Mouse (Mus musculus) stomach, embryonic 15.5 days (tissue): ENCODE measurements around the gene Cntn3. TPM values are rescaled to one million over a fixed set of nuclear protein-coding genes. Genes with fewer than 3 reads are reported as not detected.
A peak's percentile ranks its signal among the peaks of the same experiment; 100 is the strongest.
"Not testable (repeated sequence)": the region's sequence is repeated elsewhere in the genome, so short reads cannot be mapped to it uniquely, and the experiment has no call there.

Experiments
- ATAC-seq: fragments of 200-750 bp; cut with Nextera tagmentation; 2 replicates; pipeline ENCODE4 v1.8.0; 2017; ENCODE audit warnings: low read depth, moderate number of reproducible peaks, moderate TSS enrichment; ENCODE audit not compliant: insufficient read depth, low FRiP score
- H3K27ac ChIP-seq: fragments of 300-500 bp; sonication (generic); 2 replicates; pipeline ENCODE4 v1.5.1; 2015; ENCODE audit warnings: mild to moderate bottlenecking, inconsistent platforms
- H3K27me3 ChIP-seq: fragments of 300-500 bp; sonication (generic); replicated peaks from 2 replicates; pipeline ENCODE4 v1.6.1; 2015; ENCODE audit warnings: inconsistent platforms
- H3K36me3 ChIP-seq: fragments of 300-500 bp; sonication (generic); 2 replicates; pipeline ENCODE4 v1.6.1; 2015; ENCODE audit warnings: inconsistent platforms
- H3K4me1 ChIP-seq: fragments of 300-500 bp; sonication (generic); 2 replicates; pipeline ENCODE4 v1.6.1; 2015; ENCODE audit warnings: inconsistent platforms
- H3K4me2 ChIP-seq: fragments of 300-500 bp; sonication (generic); 2 replicates; pipeline ENCODE4 v1.6.1; 2015; ENCODE audit warnings: mild to moderate bottlenecking, inconsistent platforms
- H3K4me3 ChIP-seq: fragments of 300-500 bp; sonication (generic); replicated peaks from 2 replicates; pipeline ENCODE4 v1.5.1; 2015; ENCODE audit warnings: inconsistent platforms
- H3K9ac ChIP-seq: fragments of 300-500 bp; sonication (generic); 2 replicates; pipeline ENCODE4 v1.6.1; 2015; ENCODE audit warnings: inconsistent platforms
- H3K9me3 ChIP-seq: fragments of 300-500 bp; sonication (generic); 2 replicates; pipeline ENCODE4 v1.6.1; 2016; ENCODE audit warnings: inconsistent platforms
- WGBS: fragments of 180-500 bp; shearing (Covaris S2); methylation state at CpG from one replicate; pipeline ENCODE4 v1.1.7; 2015; 5-methylcytosine and 5-hydroxymethylcytosine counted together
- polyA plus RNA-seq: library from polyadenylated mRNA; unstranded; fragments of >200 nt; fragmentation: Nextera tagmentation; extraction: Ambion mirVana; gene quantifications from 2 replicates; pipeline ENCODE4 v1.2.1, GENCODE M21; 2015

Gene Cntn3
- polyA plus RNA-seq = 2.3 and 2.9 TPM in 2 replicates

GRCm38 (mm10) chr6:102573001-102573400, at the start of gene Cntn3:
Gene Cntn3 (minus strand): TSS chr6:102573101.
- not testable (repeated sequence) for H3K27ac ChIP-seq, ATAC-seq, H3K27me3 ChIP-seq, H3K4me1 ChIP-seq, H3K36me3 ChIP-seq, H3K9ac ChIP-seq, H3K4me3 ChIP-seq, H3K4me2 ChIP-seq, H3K9me3 ChIP-seq
- 98% methylated on average over 6 of the region's 20 CpGs for WGBS

- 67% methylated on average over 2 of the region's 2 CpGs for WGBS
- ATAC-seq = no peak
- no peak overlapping the region for H3K4me3 ChIP-seq
These were observed 27.9 kb upstream of the Cntn3 start for GRCm38 (mm10) chr6:102600773-102601172.

GRCm38 (mm10) chr6:102597756-102598155, 24.9 kb upstream of the Cntn3 start:
- no peak overlapping the region for H3K9ac ChIP-seq
- H3K9me3 ChIP-seq = no peaks in the 10 kb centered on the region
- no peak for ATAC-seq
- 53% methylated on average over 2 of the region's 2 CpGs for WGBS
- H3K4me2 ChIP-seq = no peak overlapping the region
- no peak overlapping the region for H3K4me3 ChIP-seq
- H3K27ac ChIP-seq = no peak overlapping the region
- H3K4me1 ChIP-seq = no peaks in the 10 kb centered on the region
- H3K27me3 ChIP-seq = no peaks in the 10 kb centered on the region
- no peaks in the 10 kb centered on the region for H3K36me3 ChIP-seq

More at GRCm38 (mm10) chr6:102600773-102601172, 27.9 kb upstream of the Cntn3 start:
- no peaks in the 10 kb centered on the region for H3K4me1 ChIP-seq
- H3K36me3 ChIP-seq = no peaks in the 10 kb centered on the region
- H3K27me3 ChIP-seq = no peaks in the 10 kb centered on the region
- H3K27ac ChIP-seq = no peak overlapping the region
- no peak overlapping the region for H3K9ac ChIP-seq
- no peak overlapping the region for H3K4me2 ChIP-seq
- H3K9me3 ChIP-seq = no peaks in the 10 kb centered on the region

GRCm38 (mm10) chr6:102590151-102590550, 17.2 kb upstream of the Cntn3 start:
- Histone ChIP-seq H3K4me2 (no peak overlapping the region), H3K9ac (no peak overlapping the region), H3K4me3 (no peak overlapping the region), H3K9me3 (no peaks in the 10 kb centered on the region), H3K27me3 (no peaks in the 10 kb centered on the region), H3K4me1 (no peaks in the 10 kb centered on the region), H3K27ac (no peak overlapping the region), H3K36me3 (no peaks in the 10 kb centered on the region)
- WGBS = 90% methylated on average over 4 of the region's 4 CpGs
- ATAC-seq = no peak

- Histone ChIP-seq H3K9ac (no peak overlapping the region), H3K4me2 (no peak overlapping the region), H3K9me3 (no peaks in the 10 kb centered on the region), H3K4me1 (no peaks in the 10 kb centered on the region), H3K4me3 (no peak overlapping the region), H3K36me3 (no peaks in the 10 kb centered on the region), H3K27ac (no peak overlapping the region), H3K27me3 (no peaks in the 10 kb centered on the region)
- ATAC-seq = no peak
- WGBS = 24% methylated on average over 4 of the region's 4 CpGs
These were observed 16.4 kb upstream of the Cntn3 start for GRCm38 (mm10) chr6:102589311-102589710.

GRCm38 (mm10) chr6:102586056-102586455, 13.2 kb upstream of the Cntn3 start:
- no peaks in the 10 kb centered on the region for H3K9me3 ChIP-seq
- H3K4me3 ChIP-seq = no peak overlapping the region
- H3K4me1 ChIP-seq = no peaks in the 10 kb centered on the region
- no peak overlapping the region for H3K4me2 ChIP-seq
- no peaks in the 10 kb centered on the region for H3K36me3 ChIP-seq
- ATAC-seq = no peak
- no peak overlapping the region for H3K9ac ChIP-seq
- no peak overlapping the region for H3K27ac ChIP-seq
- H3K27me3 ChIP-seq = no peaks in the 10 kb centered on the region

GRCm38 (mm10) chr6:102583578-102583977, 10.7 kb upstream of the Cntn3 start:
- H3K36me3 ChIP-seq = no peaks in the 10 kb centered on the region
- H3K27me3 ChIP-seq = no peaks in the 10 kb centered on the region
- ATAC-seq = no peak
- no peak overlapping the region for H3K27ac ChIP-seq
- 82% methylated on average over 2 of the region's 2 CpGs for WGBS
- H3K9ac ChIP-seq = no peak overlapping the region
- H3K4me1 ChIP-seq = no peaks in the 10 kb centered on the region
- H3K9me3 ChIP-seq = no peaks in the 10 kb centered on the region
- H3K4me2 ChIP-seq = no peak overlapping the region
- no peak overlapping the region for H3K4me3 ChIP-seq

- Histone ChIP-seq H3K9ac (no peak overlapping the region), H3K4me3 (no peak overlapping the region), H3K27ac (no peak overlapping the region), H3K27me3 (no peaks in the 10 kb centered on the region; the same call in 1 of the 2 replicates), H3K4me2 (no peak overlapping the region), H3K4me1 (peaks cover 5% of the 10 kb centered on the region; the same call in 1 of the 2 replicates), H3K9me3 (no peaks in the 10 kb centered on the region), H3K36me3 (no peaks in the 10 kb centered on the region)
- no peak for ATAC-seq
- 57% methylated on average over 1 of the region's 1 CpGs for WGBS
These were observed 5.4 kb downstream of the Cntn3 start for GRCm38 (mm10) chr6:102567496-102567895.

GRCm38 (mm10) chr6:102565228-102565627, 7.7 kb downstream of the Cntn3 start:
- no peaks in the 10 kb centered on the region for H3K9me3 ChIP-seq
- no peak for ATAC-seq
- 97% methylated on average over 1 of the region's 1 CpGs for WGBS

GRCm38 (mm10) chr6:102564011-102564731, 8.7 kb downstream of the Cntn3 start:
- H3K9ac ChIP-seq = 0 out of 2 replicates have a peak overlapping the region, but pooled peaks have one; percentile 34
- under 1% methylated on average over 58 of the region's 63 CpGs for WGBS

More at GRCm38 (mm10) chr6:102565228-102565627, 7.7 kb downstream of the Cntn3 start:
- Histone ChIP-seq H3K27me3 (no peaks in the 10 kb centered on the region; the same call in 1 of the 2 replicates), H3K9ac (no peak overlapping the region), H3K4me3 (no peak overlapping the region), H3K27ac (no peak overlapping the region), H3K36me3 (no peaks in the 10 kb centered on the region), H3K4me1 (peaks cover 5% of the 10 kb centered on the region; the same call in 1 of the 2 replicates), H3K4me2 (no peak overlapping the region)

GRCm38 (mm10) chr6:102563431-102563830, 9.5 kb downstream of the Cntn3 start:
- H3K9me3 ChIP-seq = no peaks in the 10 kb centered on the region
- peak overlapping the region; percentile 96 for H3K4me2 ChIP-seq
- WGBS = 4% methylated on average over 7 of the region's 7 CpGs
- H3K27me3 ChIP-seq = no peaks in the 10 kb centered on the region; the same call in 1 of the 2 replicates
- peak overlapping the region; percentile 59 for H3K4me3 ChIP-seq
- H3K4me1 ChIP-seq = peaks cover 5% of the 10 kb centered on the region; the same call in 1 of the 2 replicates
- H3K27ac ChIP-seq = no peak overlapping the region
- H3K36me3 ChIP-seq = no peaks in the 10 kb centered on the region
- ATAC-seq = no peak
- no peak overlapping the region for H3K9ac ChIP-seq

More at GRCm38 (mm10) chr6:102564011-102564731, 8.7 kb downstream of the Cntn3 start:
- Histone ChIP-seq H3K27me3 (no peaks in the 10 kb centered on the region; the same call in 1 of the 2 replicates), H3K9me3 (no peaks in the 10 kb centered on the region), H3K36me3 (no peaks in the 10 kb centered on the region), H3K4me2 (peak overlapping the region; percentile 96), H3K27ac (no peak overlapping the region), H3K4me1 (peaks cover 5% of the 10 kb centered on the region; the same call in 1 of the 2 replicates), H3K4me3 (peak overlapping the region; percentile 59)
- ATAC-seq = peak; percentile 96

- no peak overlapping the region for H3K27ac ChIP-seq
- H3K4me2 ChIP-seq = no peak overlapping the region
- no peaks in the 10 kb centered on the region for H3K27me3 ChIP-seq
- H3K4me1 ChIP-seq = no peaks in the 10 kb centered on the region
- 77% methylated on average over 3 of the region's 3 CpGs for WGBS
- ATAC-seq = no peak
- H3K36me3 ChIP-seq = no peaks in the 10 kb centered on the region
- no peaks in the 10 kb centered on the region for H3K9me3 ChIP-seq
- H3K9ac ChIP-seq = no peak overlapping the region
- no peak overlapping the region for H3K4me3 ChIP-seq
These were observed 15.4 kb downstream of the Cntn3 start for GRCm38 (mm10) chr6:102557521-102557920.
